Mouse (Mus musculus) CH12.LX (cell line): Measurements from ENCODE around the gene Incenp. TPM values are rescaled to one million over a fixed set of nuclear protein-coding genes. Genes with fewer than 3 reads are reported as not detected.

Experiments
- DNase-seq: peaks from one replicate; pipeline ENCODE4 v3.0.0-alpha.2; 2013; ENCODE audit errors: extremely low read depth
- H3K27ac ChIP-seq: 2 replicates; pipeline ENCODE4 v1.5.1; 2012; ENCODE audit warnings: low read depth, mild to moderate bottlenecking, control low read depth, moderate library complexity; ENCODE audit not compliant: insufficient read depth
- H3K27me3 ChIP-seq: replicated peaks from 2 replicates; pipeline ENCODE3; 2012; ENCODE audit warnings: inconsistent platforms
- H3K36me3 ChIP-seq, 2 experiments: replicated peaks in 1 of 2; 2 replicates each; pipeline versions ENCODE3 to v1.6.1; 2012; ENCODE audit warnings: inconsistent platforms in 1 of 2, low read length in 1 of 2, mild to moderate bottlenecking in 1 of 2, mixed read lengths in 1 of 2, moderate library complexity in 1 of 2; ENCODE audit not compliant: control insufficient read depth in 1 of 2, insufficient read depth in 1 of 2
- H3K4me1 ChIP-seq, 2 experiments: 2 replicates each; pipeline ENCODE4 v1.6.1; 2012; ENCODE audit warnings: inconsistent platforms in 1 of 2, moderate library complexity in 1 of 2; ENCODE audit not compliant: insufficient read depth in 2 of 2, control insufficient read depth in 1 of 2
- H3K4me2 ChIP-seq: 2 replicates; pipeline ENCODE4 v1.6.1; 2012; ENCODE audit warnings: low read depth, mild to moderate bottlenecking, control low read depth; ENCODE audit not compliant: poor library complexity, insufficient read depth, severe bottlenecking
- H3K4me3 ChIP-seq, 3 experiments: fragments of 150-350 bp in 1 of 3; sonication (generic) in 1 of 3; replicated peaks in 1 of 3; 2 replicates each; pipeline versions ENCODE3 to v1.5.1; 2011 to 2012; ENCODE audit warnings: low read depth in 2 of 3, low read length in 2 of 3, mild to moderate bottlenecking in 2 of 3, moderate library complexity in 2 of 3, control low read depth in 1 of 3, improper control_type of control experiment in 1 of 3, inconsistent platforms in 1 of 3, mixed read lengths in 1 of 3; ENCODE audit not compliant: poor library complexity in 1 of 3
- H3K79me2 ChIP-seq: replicated peaks from 2 replicates; pipeline ENCODE4 v1.6.1; 2012; ENCODE audit warnings: mild to moderate bottlenecking, moderate library complexity; ENCODE audit not compliant: control insufficient read depth, poor library complexity, insufficient read depth, severe bottlenecking; ENCODE audit errors: extremely low read depth
- H3K9ac ChIP-seq: 2 replicates; pipeline ENCODE4 v1.6.1; 2012; ENCODE audit warnings: low read depth, mild to moderate bottlenecking, control low read depth, moderate library complexity; ENCODE audit not compliant: insufficient read depth
- H3K9me3 ChIP-seq: replicated peaks from 2 replicates; pipeline ENCODE3; 2012; ENCODE audit warnings: low read length, inconsistent platforms, mixed read lengths
- BHLHE40 ChIP-seq: IDR thresholded peaks from 2 replicates; pipeline ENCODE4 v1.6.1; 2011; ENCODE audit warnings: mild to moderate bottlenecking, low read depth, low read length, improper control_type of control experiment
- CTCF ChIP-seq, 2 experiments: IDR thresholded peaks in 1 of 2; conservative IDR thresholded peaks in 1 of 2; 2 replicates each; pipeline ENCODE4 v1.5.1; 2011 to 2012; ENCODE audit warnings: low read depth in 2 of 2, low read length in 2 of 2, improper control_type of control experiment in 1 of 2, inconsistent platforms in 1 of 2, mild to moderate bottlenecking in 1 of 2, moderate library complexity in 1 of 2
- ELF1 ChIP-seq: IDR thresholded peaks from 2 replicates; pipeline ENCODE4 v1.6.1; 2014; ENCODE audit warnings: low read depth, mild to moderate bottlenecking, inconsistent platforms, low read length, improper control_type of control experiment
- ETS1 ChIP-seq: conservative IDR thresholded peaks from 2 replicates; pipeline ENCODE4 v1.6.1; 2012; ENCODE audit warnings: low read depth, mild to moderate bottlenecking, inconsistent platforms, low read length, improper control_type of control experiment, moderate library complexity
- HCFC1 ChIP-seq: IDR thresholded peaks from 2 replicates; pipeline ENCODE4 v1.6.1; 2012; ENCODE audit warnings: low read depth, mild to moderate bottlenecking, inconsistent platforms, low read length, improper control_type of control experiment
- MYC ChIP-seq: IDR thresholded peaks from 2 replicates; pipeline ENCODE4 v1.6.1; 2011; ENCODE audit warnings: low read depth, mild to moderate bottlenecking, improper control_type of control experiment, low read length
- NELFE ChIP-seq: IDR thresholded peaks from 2 replicates; pipeline ENCODE4 v1.6.1; 2011; ENCODE audit warnings: low read depth, low read length, improper control_type of control experiment
- POLR2A ChIP-seq: IDR thresholded peaks from 2 replicates; pipeline ENCODE4 v1.6.1; 2011; ENCODE audit warnings: low read depth, mild to moderate bottlenecking, improper control_type of control experiment, low read length
- RCOR1 ChIP-seq: conservative IDR thresholded peaks from 2 replicates; pipeline ENCODE4 v1.6.1; 2012; ENCODE audit warnings: low read depth, mild to moderate bottlenecking, inconsistent platforms, low read length, improper control_type of control experiment
- SIN3A ChIP-seq: IDR thresholded peaks from 2 replicates; pipeline ENCODE4 v1.6.1; 2012; ENCODE audit warnings: low read length, improper control_type of control experiment, inconsistent platforms
- TBP ChIP-seq: conservative IDR thresholded peaks from 2 replicates; pipeline ENCODE4 v1.6.1; 2011; ENCODE audit warnings: low read depth, low read length, improper control_type of control experiment
- TCF12 ChIP-seq: IDR thresholded peaks from 2 replicates; pipeline ENCODE4 v1.6.1; 2014; ENCODE audit warnings: low read depth, mild to moderate bottlenecking, inconsistent platforms, low read length, improper control_type of control experiment
- UBTF ChIP-seq: IDR thresholded peaks from 2 replicates; pipeline ENCODE4 v1.6.1; 2012; ENCODE audit warnings: low read depth, mild to moderate bottlenecking, inconsistent platforms, low read length, improper control_type of control experiment, moderate library complexity
- USF1 ChIP-seq: IDR thresholded peaks from 2 replicates; pipeline ENCODE4 v1.6.1; 2014; ENCODE audit warnings: low read depth, mild to moderate bottlenecking, inconsistent platforms, low read length, improper control_type of control experiment
- USF2 ChIP-seq: conservative IDR thresholded peaks from 2 replicates; pipeline ENCODE4 v1.6.1; 2011; ENCODE audit warnings: low read depth, low read length, improper control_type of control experiment
- dilution Hi-C: fragments of 300-500 bp; cut with MboI; formaldehyde crosslinking; loops from 2 replicates; pipeline ENCODE4 v1.14.3; 2020; ENCODE audit warnings: low sequenced_read_pairs; ENCODE audit not compliant: extremely low pct_unique_long_range_greater_than_20kb, extremely low pct_ligation_motif_present
- in situ Hi-C: fragments of 300-500 bp; cut with MboI; formaldehyde crosslinking; loops from 3 replicates; pipeline ENCODE4 v1.14.3; 2019; ENCODE audit warnings: low sequenced_read_pairs, low pct_ligation_motif_present, low pct_unique_long_range_greater_than_20kb, mixed read lengths
- polyA plus RNA-seq: library from polyadenylated mRNA; unstranded; fragments of >175 nt; gene quantifications from 2 replicates; pipeline ENCODE4 v1.2.1, GENCODE M21; 2012; ENCODE audit warnings: low read depth; ENCODE audit not compliant: insufficient read length
- total RNA-seq, 2 experiments: library from RNA; depleted of rRNA; stranded (reverse); fragments of 300-350 nt in 1 of 2; fragments of >200 nt in 1 of 2; gene quantifications; 2 replicates each; pipeline ENCODE4 v1.2.3; 2012 to 2014

Gene Incenp
- total and polyA plus RNA-seq, 3 experiments, result 58.5 to 201 (median 73.4) TPM

- peaks cover 70 to 94% of the 10 kb centered on the region in 2 experiments for H3K36me3 ChIP-seq
- in situ Hi-C loops, result no loop called here
Observed at GRCm38 (mm10) chr19:9886348-9886747, 13.0 kb downstream of the Incenp start.

GRCm38 (mm10) chr19:9878186-9878835 lies 21.0 kb downstream of the Incenp start:
- Histone ChIP-seq H3K4me3 (no peak overlapping the region), H3K36me3 (peaks cover 77 to 94% of the 10 kb centered on the region in 2 experiments), H3K4me1 (peaks cover 0 to 11% of the 10 kb centered on the region in 2 experiments; a peak in 2 of 4 replicates), H3K27me3 (no peaks in the 10 kb centered on the region), H3K4me2 (no peak overlapping the region), H3K27ac (no peak overlapping the region), H3K9ac (no peak overlapping the region), H3K79me2 (no peaks in the 10 kb centered on the region; the same call in none of the 2 replicates), H3K9me3 (no peaks in the 10 kb centered on the region)
- in situ Hi-C loops (no loop called here), dilution Hi-C loops (no loop called here)
- no peak for TF ChIP-seq CTCF (conservative IDR thresholded peaks at IDR 0.05 in 1 of 2, IDR thresholded peaks at IDR 0.05 in 1 of 2; ENCODE audit: low read depth in 2 of 2, low read length in 2 of 2)
- no peak for TF ChIP-seq USF1
- no peak for DNase-seq

More at GRCm38 (mm10) chr19:9886348-9886747, 13.0 kb downstream of the Incenp start:
- no peaks in the 10 kb centered on the region for H3K9me3 ChIP-seq
- no peaks in the 10 kb centered on the region for H3K27me3 ChIP-seq
- no peak overlapping the region for H3K4me2 ChIP-seq
- no peak for TF ChIP-seq BHLHE40
- TF ChIP-seq POLR2A, result 0 out of 2 replicates have a peak, but pooled peaks have one; percentile 1
- no peak for TF ChIP-seq HCFC1
- TF ChIP-seq, all 38 proteins: peak for 1
- Histone ChIP-seq H3K9ac (no peak overlapping the region), H3K79me2 (peaks cover 43% of the 10 kb centered on the region), H3K27ac (no peak overlapping the region), H3K4me3 (no peak overlapping the region), H3K4me1 (peaks cover 0 to 7% of the 10 kb centered on the region in 2 experiments; a peak in 1 of 4 replicates)
- dilution Hi-C loops, result no loop called here
- no peak for DNase-seq

- Histone ChIP-seq H3K27me3 (no peaks in the 10 kb centered on the region), H3K9ac (no peak overlapping the region), H3K4me3 (no peak overlapping the region), H3K36me3 (peaks cover 5 to 17% of the 10 kb centered on the region in 2 experiments), H3K4me2 (no peak overlapping the region), H3K79me2 (no peaks in the 10 kb centered on the region), H3K27ac (no peak overlapping the region), H3K9me3 (no peaks in the 10 kb centered on the region), H3K4me1 (no peaks in the 10 kb centered on the region)
- no peak for DNase-seq
- in situ Hi-C loops, result loop anchor here (25.0 kb wide), 1 partner anchor 1028 kb away; the partner anchor contains the start of genes AC129217.1, Bscl2 and Gng3
- dilution Hi-C loops, result no loop called here
- TF ChIP-seq TBP (no peak), NELFE (no peak), USF1 (no peak), TCF12 (no peak), ELF1 (no peak), HCFC1 (no peak), RCOR1 (no peak), USF2 (no peak), MYC (no peak), SIN3A (no peak), ETS1 (no peak), UBTF (no peak)
Observed at GRCm38 (mm10) chr19:9865466-9865865, 33.9 kb downstream of the Incenp start.
